Mouse (Mus musculus): ENCODE results near the gene 0610009B22Rik.

Gene 0610009B22Rik

DNA sequence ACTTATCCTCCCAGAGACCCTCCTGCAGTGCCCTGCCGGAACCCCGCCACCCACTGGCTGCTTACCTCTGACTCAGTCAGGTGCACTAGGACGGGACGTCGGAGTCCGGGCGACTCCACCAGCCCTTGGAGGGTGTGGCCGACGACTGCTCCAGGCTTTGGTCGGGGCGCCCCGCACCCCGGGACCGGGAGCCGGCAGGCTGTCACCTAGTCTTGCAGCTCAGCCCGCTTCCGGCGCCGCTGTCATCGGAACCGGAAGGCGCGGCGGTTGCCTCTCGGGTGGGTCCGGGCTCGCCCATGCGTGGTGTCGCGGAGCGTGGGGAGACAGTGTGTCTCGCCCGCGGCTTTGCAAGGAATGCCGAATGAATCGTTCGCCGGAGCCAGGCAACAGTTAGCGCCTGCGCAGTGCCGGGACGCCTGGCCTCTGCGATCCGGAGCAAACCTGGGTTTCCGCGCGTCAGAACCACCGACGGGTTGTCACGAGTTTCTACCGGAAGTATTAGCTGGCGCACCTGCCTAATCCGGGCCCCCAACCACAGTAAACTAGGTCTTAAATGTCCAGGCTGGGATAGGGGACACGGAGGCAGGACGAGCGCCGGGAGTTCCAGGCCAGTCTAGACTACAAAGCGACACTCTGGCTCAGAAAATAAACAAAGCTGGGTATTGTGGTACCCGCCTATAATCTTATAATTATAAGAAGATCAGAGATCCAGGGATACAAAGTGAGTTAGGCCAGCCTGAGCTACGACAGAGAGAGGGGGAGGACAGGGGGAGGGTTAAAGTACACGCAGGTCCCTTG is 53.0 kb downstream of the 0610009B22Rik start, which contains the start of gene Rmnd5b:
Gene Rmnd5b, minus strand, starts transcription at position 372 of the 798 bp plus-strand sequence.
- peak; percentile 83 to 93 for DNase-seq (ENCODE audit: low spot score in 2 of 2)
